Mouse (Mus musculus): ENCODE measurements around the gene Sptb. TPM values are rescaled to one million over a fixed set of nuclear protein-coding genes. Genes with fewer than 3 reads are reported as not detected.

The Sptb gene
- polyA plus RNA-seq, 1 experiment from 2014 or later: 2.5 TPM

GRCm38 (mm10) chr12:76582139-76582538 lies 128.2 kb downstream of the Sptb start:
- Histone ChIP-seq H3K4me2 (no peak overlapping the region), H3K27ac (no peak overlapping the region), H3K4me3 (no peak overlapping the region), H3K9ac (no peak overlapping the region), H3K4me1 (replicated peaks) (peaks cover 14% of the 10 kb centered on the region; the same call in 1 of the 2 replicates), H3K27me3 (no peaks in the 10 kb centered on the region), H3K36me3 (no peaks in the 10 kb centered on the region), H3K9me3 (no peaks in the 10 kb centered on the region)
- no peak for ATAC-seq (ENCODE audit: low FRiP score)
- 82% methylated on average over 3 of the region's 3 CpGs for WGBS

DNA sequence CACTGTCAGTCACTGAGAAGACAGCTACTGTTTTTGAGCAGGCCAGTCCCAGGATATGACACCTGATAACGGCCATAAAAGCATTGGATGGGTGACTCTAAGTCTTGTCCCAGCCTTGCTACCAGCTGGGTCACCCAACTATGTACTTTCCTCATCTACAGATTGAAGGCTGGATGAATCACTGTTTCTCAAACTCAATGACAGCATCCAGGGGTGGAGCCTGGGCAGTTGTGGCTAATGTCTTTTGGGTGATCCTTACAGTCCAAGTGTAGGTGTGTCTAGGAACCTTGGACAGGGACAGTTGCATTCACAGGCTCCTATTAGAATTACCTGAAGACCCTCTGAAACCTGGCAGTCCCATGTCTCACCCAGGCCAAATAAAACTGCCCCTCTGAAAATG lies 130.5 kb downstream of the Sptb start:
- Histone ChIP-seq H3K36me3 (no peaks in the 10 kb centered on the region), H3K9ac (no peak overlapping the region), H3K27me3 (no peaks in the 10 kb centered on the region), H3K4me1 (replicated peaks) (peaks cover 14% of the 10 kb centered on the region; the same call in 1 of the 2 replicates), H3K4me3 (no peak overlapping the region), H3K9me3 (no peaks in the 10 kb centered on the region), H3K27ac (no peak overlapping the region), H3K4me2 (no peak overlapping the region)
- WGBS: 78% methylated on average over 1 of the region's 1 CpGs
- no peak for ATAC-seq (ENCODE audit: low FRiP score)

DNA sequence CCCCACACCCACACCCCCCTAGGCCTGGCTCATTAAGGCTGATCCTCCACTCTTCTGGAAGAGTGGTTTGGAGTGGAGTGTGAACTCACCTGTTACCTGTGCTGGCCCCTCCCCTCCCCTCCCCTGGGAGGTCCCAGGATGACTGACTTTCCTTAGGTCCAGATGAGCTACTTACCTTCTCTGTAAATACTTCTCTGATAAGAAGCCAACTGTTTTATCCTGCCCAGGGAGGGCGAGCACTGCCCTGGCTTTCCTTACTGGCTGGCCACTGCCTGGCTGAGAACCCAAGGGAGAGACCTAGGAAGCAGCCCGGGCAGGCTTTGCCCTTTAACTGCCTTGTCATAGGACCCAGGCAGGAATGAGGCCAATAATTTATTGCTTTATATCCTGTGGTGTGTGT lies 131.9 kb downstream of the Sptb start:
- Histone ChIP-seq H3K4me3 (no peak overlapping the region), H3K27me3 (no peaks in the 10 kb centered on the region), H3K4me1 (replicated peaks) (peaks cover 14% of the 10 kb centered on the region; the same call in 1 of the 2 replicates), H3K4me2 (no peak overlapping the region), H3K27ac (no peak overlapping the region), H3K9me3 (no peaks in the 10 kb centered on the region), H3K36me3 (no peaks in the 10 kb centered on the region), H3K9ac (no peak overlapping the region)
- WGBS: 91% methylated on average over 2 of the region's 2 CpGs
- no peak for ATAC-seq (ENCODE audit: low FRiP score)

DNA sequence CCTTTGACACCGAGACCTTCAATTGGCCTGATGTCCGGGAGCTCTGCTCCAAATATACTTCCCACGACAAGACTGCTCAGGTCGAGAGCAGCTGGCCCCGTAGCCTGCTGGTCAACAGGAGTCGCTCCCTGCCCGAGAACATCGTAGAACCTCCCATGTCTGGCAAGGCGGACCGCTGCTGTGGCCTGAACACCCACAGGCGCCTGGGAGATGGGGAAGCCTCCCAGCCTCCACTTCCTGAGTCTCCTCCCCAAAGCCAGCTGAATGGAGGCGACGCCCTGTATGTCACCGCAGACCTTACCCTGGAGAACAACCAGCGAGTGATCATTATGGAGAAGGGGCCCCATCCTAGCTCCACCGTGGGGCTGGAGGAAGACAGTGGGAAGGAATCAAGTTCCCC lies 132.5 kb downstream of the Sptb start:
- Histone ChIP-seq H3K4me3 (no peak overlapping the region), H3K36me3 (no peaks in the 10 kb centered on the region), H3K9ac (no peak overlapping the region), H3K4me1 (replicated peaks) (peaks cover 9% of the 10 kb centered on the region; the same call in 1 of the 2 replicates), H3K27ac (no peak overlapping the region), H3K27me3 (no peaks in the 10 kb centered on the region), H3K4me2 (no peak overlapping the region), H3K9me3 (no peaks in the 10 kb centered on the region)
- WGBS: 96% methylated on average over 16 of the region's 16 CpGs
- no peak for ATAC-seq (ENCODE audit: low FRiP score)

GRCm38 (mm10) chr12:76576806-76577205 lies 133.5 kb downstream of the Sptb start:
- Histone ChIP-seq H3K27me3 (no peaks in the 10 kb centered on the region), H3K4me2 (no peak overlapping the region), H3K9me3 (no peaks in the 10 kb centered on the region), H3K9ac (no peak overlapping the region), H3K36me3 (no peaks in the 10 kb centered on the region), H3K27ac (no peak overlapping the region), H3K4me1 (replicated peaks) (0 out of 2 replicates have a peak, but pooled peaks cover 7% of the 10 kb centered on the region), H3K4me3 (no peak overlapping the region)
- no peak for ATAC-seq (ENCODE audit: low FRiP score)
- 94% methylated on average over 8 of the region's 8 CpGs for WGBS

GRCm38 (mm10) chr12:76576061-76576460 lies 134.3 kb downstream of the Sptb start:
- Histone ChIP-seq H3K27ac (no peak overlapping the region), H3K36me3 (no peaks in the 10 kb centered on the region), H3K4me1 (replicated peaks) (0 out of 2 replicates have a peak, but pooled peaks cover 8% of the 10 kb centered on the region), H3K9me3 (no peaks in the 10 kb centered on the region), H3K27me3 (no peaks in the 10 kb centered on the region), H3K9ac (no peak overlapping the region), H3K4me2 (no peak overlapping the region), H3K4me3 (no peak overlapping the region)
- 88% methylated on average over 9 of the region's 9 CpGs for WGBS
- ATAC-seq (ENCODE audit: low FRiP score): no peak

GRCm38 (mm10) chr12:76574815-76575214 lies 135.5 kb downstream of the Sptb start:
- Histone ChIP-seq H3K27me3 (no peaks in the 10 kb centered on the region), H3K27ac (no peak overlapping the region), H3K9me3 (no peaks in the 10 kb centered on the region), H3K36me3 (no peaks in the 10 kb centered on the region), H3K4me3 (no peak overlapping the region), H3K4me1 (replicated peaks) (0 out of 2 replicates have a peak, but pooled peaks cover 8% of the 10 kb centered on the region), H3K4me2 (no peak overlapping the region), H3K9ac (no peak overlapping the region)
- no peak for ATAC-seq (ENCODE audit: low FRiP score)
- WGBS: 97% methylated on average over 6 of the region's 6 CpGs

GRCm38 (mm10) chr12:76573381-76573780 lies 137.0 kb downstream of the Sptb start:
- no peak overlapping the region for H3K4me3 ChIP-seq
- H3K4me1 ChIP-seq (replicated peaks): 0 out of 2 replicates have a peak, but pooled peaks cover 8% of the 10 kb centered on the region
- no peaks in the 10 kb centered on the region for H3K9me3 ChIP-seq
- no peak overlapping the region for H3K9ac ChIP-seq
- no peak overlapping the region for H3K27ac ChIP-seq
- ATAC-seq (ENCODE audit: low FRiP score): no peak
- no peaks in the 10 kb centered on the region for H3K36me3 ChIP-seq
- 93% methylated on average over 6 of the region's 6 CpGs for WGBS
- H3K4me2 ChIP-seq: no peak overlapping the region
- H3K27me3 ChIP-seq: no peaks in the 10 kb centered on the region

- no peak overlapping the region for H3K9ac ChIP-seq
- WGBS: 72% methylated on average over 27 of the region's 27 CpGs
- no peaks in the 10 kb centered on the region for H3K9me3 ChIP-seq
- H3K4me3 ChIP-seq: no peak overlapping the region
- no peak overlapping the region for H3K27ac ChIP-seq
- 0 out of 2 replicates have a peak, but pooled peaks cover 8% of the 10 kb centered on the region for H3K4me1 ChIP-seq (replicated peaks)
- no peaks in the 10 kb centered on the region for H3K36me3 ChIP-seq
- H3K27me3 ChIP-seq: no peaks in the 10 kb centered on the region
- ATAC-seq (ENCODE audit: low FRiP score): no peak
- no peak overlapping the region for H3K4me2 ChIP-seq
These were observed 137.8 kb downstream of the Sptb start for GRCm38 (mm10) chr12:76572261-76573251.

GRCm38 (mm10) chr12:76571266-76571665 lies 139.1 kb downstream of the Sptb start:
- Histone ChIP-seq H3K27ac (no peak overlapping the region), H3K9ac (no peak overlapping the region; the same call in 1 of the 2 replicates), H3K27me3 (no peaks in the 10 kb centered on the region), H3K9me3 (0 out of 2 replicates have a peak, but pooled peaks cover 5% of the 10 kb centered on the region), H3K4me3 (no peak overlapping the region), H3K4me2 (no peak overlapping the region), H3K36me3 (no peaks in the 10 kb centered on the region), H3K4me1 (replicated peaks) (0 out of 2 replicates have a peak, but pooled peaks cover 8% of the 10 kb centered on the region)
- WGBS: 77% methylated on average over 10 of the region's 10 CpGs
- no peak for ATAC-seq (ENCODE audit: low FRiP score)

- 0 out of 2 replicates have a peak, but pooled peaks cover 8% of the 10 kb centered on the region for H3K4me1 ChIP-seq (replicated peaks)
- H3K4me3 ChIP-seq: no peak overlapping the region
- H3K4me2 ChIP-seq: no peak overlapping the region
- 0 out of 2 replicates have a peak, but pooled peaks cover 5% of the 10 kb centered on the region for H3K9me3 ChIP-seq
- H3K27ac ChIP-seq: no peak overlapping the region
- ATAC-seq (ENCODE audit: low FRiP score): no peak
- H3K9ac ChIP-seq: no peak overlapping the region
- no peaks in the 10 kb centered on the region for H3K36me3 ChIP-seq
- H3K27me3 ChIP-seq: no peaks in the 10 kb centered on the region
- 82% methylated on average over 9 of the region's 9 CpGs for WGBS
These were observed 140.0 kb downstream of the Sptb start for GRCm38 (mm10) chr12:76570221-76570940.

DNA sequence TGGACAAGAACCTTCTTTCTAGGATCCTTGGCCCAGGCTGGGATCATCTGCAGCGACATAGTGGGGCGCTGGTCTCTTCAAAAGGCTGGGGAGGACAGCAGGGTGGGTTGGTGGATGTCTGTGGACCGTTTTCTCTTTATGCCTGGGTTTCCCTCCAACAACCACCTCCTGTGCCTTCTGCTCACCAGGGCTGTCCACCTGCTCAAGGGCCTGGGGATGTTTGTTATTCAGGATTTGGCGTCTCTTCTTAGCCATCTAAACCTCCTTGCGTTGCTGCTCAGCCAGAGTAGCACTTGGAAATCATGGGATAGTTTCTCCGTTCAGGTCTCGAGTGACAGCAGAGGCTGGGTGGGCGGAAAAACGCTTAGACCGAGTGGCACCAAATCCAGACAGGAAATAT lies 144.1 kb downstream of the Sptb start:
- WGBS: 92% methylated on average over 10 of the region's 10 CpGs
- ATAC-seq (ENCODE audit: low FRiP score): no peak
- Histone ChIP-seq H3K27me3 (no peaks in the 10 kb centered on the region), H3K4me2 (no peak overlapping the region), H3K9me3 (0 out of 2 replicates have a peak, but pooled peaks cover 5% of the 10 kb centered on the region), H3K4me3 (no peak overlapping the region), H3K36me3 (no peaks in the 10 kb centered on the region), H3K4me1 (replicated peaks) (no peaks in the 10 kb centered on the region), H3K9ac (no peak overlapping the region), H3K27ac (no peak overlapping the region)
